Mouse (Mus musculus): ENCODE measurements at regions not wholly inside any gene's neighbourhood (a gene's known extent, or its start where the extent isn't known, plus 50 kb on each side); places are given as distances from the start of the nearest gene placed in this dataset.

GRCm38 (mm10) chr1:177336436-177336835 lies 78.4 kb upstream of the Akt3 start:
- TF ChIP-seq GATA1 (IDR thresholded peaks at IDR 0.05; ENCODE audit: low read length) (no peak), TAL1 (IDR thresholded peaks at IDR 0.05; ENCODE audit: low read length) (no peak)

Measured in erythroblast, embryonic 14.5 days (primary cell).